ENCODE assay signal across 27 mouse cellular contexts in the genomic region with DNA sequence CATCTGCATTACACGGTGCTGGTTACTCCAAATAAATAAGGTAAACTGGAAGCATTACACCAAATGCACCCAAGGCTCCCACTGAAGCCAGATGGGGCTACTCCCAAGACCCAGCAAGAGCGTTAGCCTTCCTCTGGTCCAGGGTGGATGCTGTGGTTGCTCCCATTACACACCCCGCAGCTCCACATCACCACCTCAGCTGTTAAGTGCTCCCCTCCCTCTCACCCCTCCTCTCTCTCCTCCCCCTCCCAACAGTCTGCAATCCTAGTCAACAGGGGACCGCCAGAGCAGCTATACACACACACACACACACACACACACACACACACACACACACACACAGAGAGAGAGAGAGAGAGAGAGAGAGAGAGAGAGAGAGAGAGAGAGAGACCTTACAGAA.
DNase-seq lines count a peak whose midpoint lies in the region; ATAC-seq and TF ChIP-seq lines count a peak whose summit lies in the region.
"Had no signal": no experiment of that assay in that cellular context is flagged by ENCODE, and none has a peak within 500 bp of the region (broad histone marks: within the 10 kb centered on the region; RNA-seq: fewer than 3 reads in every experiment).

No protein-coding gene starts in this region.

- no peak overlapping the region for H3K4me2 ChIP-seq in forebrain, embryonic 12.5 days
- H3K4me2 ChIP-seq in forebrain, embryonic 16.5 days (ENCODE audit: low read length), result no peak overlapping the region
- no peak overlapping the region for H3K4me2 ChIP-seq in midbrain, embryonic 11.5 days
- H3K4me2 ChIP-seq in midbrain, postnatal 0 days (ENCODE audit: low read depth, low read length, poor library complexity, severe bottlenecking), result no peak overlapping the region
- no peak overlapping the region for H3K4me2 ChIP-seq in hindbrain, embryonic 12.5 days (replicated peaks)
- H3K4me2 ChIP-seq: embryonic facial prominence, embryonic 12.5 days; heart, embryonic 13.5 days; kidney, embryonic 15.5 days; limb, embryonic 13.5 days; liver, embryonic 11.5 days; lung, embryonic 15.5 days had no signal

- H3K4me1 ChIP-seq in forebrain, embryonic 12.5 days, result peaks cover 16% of the 10 kb centered on the region
- H3K4me1 ChIP-seq in forebrain, embryonic 16.5 days (replicated peaks; ENCODE audit: control insufficient read depth, insufficient read depth, low read length), result no peaks in the 10 kb centered on the region
- H3K4me1 ChIP-seq in midbrain, embryonic 11.5 days (ENCODE audit: control insufficient read depth, insufficient read depth, low read length), result peaks cover 9% of the 10 kb centered on the region; the same call in 1 of the 2 replicates
- no peaks in the 10 kb centered on the region for H3K4me1 ChIP-seq in midbrain, postnatal 0 days (ENCODE audit: insufficient read depth, low read length)
- H3K4me1 ChIP-seq in hindbrain, embryonic 12.5 days, result peaks cover 18% of the 10 kb centered on the region
- H3K4me1 ChIP-seq: embryonic facial prominence, embryonic 12.5 days; heart, embryonic 13.5 days; kidney, embryonic 15.5 days; lung, embryonic 15.5 days had no signal

- DNase-seq in midbrain, embryonic 11.5 days (ENCODE audit: low spot score, missing footprints), result no peak
- no peak for DNase-seq in midbrain, postnatal 0 days (ENCODE audit: low spot score)
- peak; percentile 43 for DNase-seq in brain, embryonic 14.5 days (ENCODE audit: low read depth)
- DNase-seq in urinary bladder, adult 18-20 months (ENCODE audit: low spot score in 2 of 2), result no peak
- DNase-seq: adrenal gland, postnatal 10 days; cerebellum, adult 11 months; cerebellum, adult 9-10 months; cerebellum, postnatal 36 days; gastrocnemius, postnatal 10 days; heart, postnatal 10 days; kidney, adult 18-20 months; kidney, postnatal 25 days; right cerebral cortex, adult 18-20 months; spleen, adult 18-20 months; thymus, postnatal 14 days had no signal

- no peak overlapping the region for H3K9ac ChIP-seq in forebrain, embryonic 12.5 days
- no peak overlapping the region for H3K9ac ChIP-seq in forebrain, embryonic 16.5 days (replicated peaks; ENCODE audit: low read depth, low read length)
- no peak overlapping the region for H3K9ac ChIP-seq in midbrain, embryonic 11.5 days (ENCODE audit: low read length)
- no peak overlapping the region for H3K9ac ChIP-seq in midbrain, postnatal 0 days (replicated peaks; ENCODE audit: low read length, poor library complexity, severe bottlenecking)
- H3K9ac ChIP-seq in hindbrain, embryonic 12.5 days, result no peak overlapping the region
- H3K9ac ChIP-seq: embryonic facial prominence, embryonic 12.5 days; heart, embryonic 13.5 days; kidney, embryonic 15.5 days; limb, embryonic 13.5 days; lung, embryonic 15.5 days had no signal

- TF ChIP-seq POLR2A in brain, embryonic 14.5 days (IDR thresholded peaks at IDR 0.05; ENCODE audit: borderline replicate concordance, extremely low read depth, insufficient read depth, insufficient read length, poor library complexity, severe bottlenecking), result no peak

- H3K9me3 ChIP-seq in forebrain, embryonic 12.5 days, result no peaks in the 10 kb centered on the region
- no peaks in the 10 kb centered on the region for H3K9me3 ChIP-seq in forebrain, embryonic 16.5 days (ENCODE audit: control insufficient read depth, low read length)
- H3K9me3 ChIP-seq in midbrain, embryonic 11.5 days (ENCODE audit: control insufficient read depth, low read length), result no peaks in the 10 kb centered on the region
- no peaks in the 10 kb centered on the region for H3K9me3 ChIP-seq in midbrain, postnatal 0 days (ENCODE audit: low read length)
- no peaks in the 10 kb centered on the region for H3K9me3 ChIP-seq in hindbrain, embryonic 12.5 days (replicated peaks)
- H3K9me3 ChIP-seq: embryonic facial prominence, embryonic 12.5 days; heart, embryonic 13.5 days; kidney, embryonic 15.5 days; lung, embryonic 15.5 days had no signal

- no peak for TF ChIP-seq CTCF in midbrain, postnatal 0 days (IDR thresholded peaks at IDR 0.05)
- TF ChIP-seq CTCF in brain, embryonic 14.5 days (IDR thresholded peaks at IDR 0.05; ENCODE audit: borderline replicate concordance, extremely low read depth, insufficient read depth, insufficient read length), result no peak

- no peaks in the 10 kb centered on the region for H3K27me3 ChIP-seq in forebrain, embryonic 12.5 days
- H3K27me3 ChIP-seq in forebrain, embryonic 16.5 days (replicated peaks; ENCODE audit: control insufficient read depth, insufficient read depth, low read length), result no peaks in the 10 kb centered on the region
- no peaks in the 10 kb centered on the region for H3K27me3 ChIP-seq in midbrain, embryonic 11.5 days (ENCODE audit: control insufficient read depth, insufficient read depth, low read length)
- H3K27me3 ChIP-seq in midbrain, postnatal 0 days (ENCODE audit: insufficient read depth, low read length), result no peaks in the 10 kb centered on the region
- H3K27me3 ChIP-seq in hindbrain, embryonic 12.5 days, result no peaks in the 10 kb centered on the region
- H3K27me3 ChIP-seq: embryonic facial prominence, embryonic 12.5 days; heart, embryonic 13.5 days; kidney, embryonic 15.5 days; limb, embryonic 13.5 days; lung, embryonic 15.5 days; Patski had no signal

- no peak overlapping the region for H3K4me3 ChIP-seq in forebrain, embryonic 12.5 days (replicated peaks)
- no peak overlapping the region for H3K4me3 ChIP-seq in forebrain, embryonic 16.5 days (replicated peaks; ENCODE audit: low read length)
- H3K4me3 ChIP-seq in midbrain, embryonic 11.5 days (ENCODE audit: low read depth, low read length), result no peak overlapping the region
- H3K4me3 ChIP-seq in midbrain, postnatal 0 days (ENCODE audit: low read depth, low read length), result no peak overlapping the region
- H3K4me3 ChIP-seq in hindbrain, embryonic 12.5 days, result no peak overlapping the region
- H3K4me3 ChIP-seq: embryonic facial prominence, embryonic 12.5 days; heart, embryonic 13.5 days; kidney, embryonic 15.5 days; layer of hippocampus, adult 2 months; left cerebral cortex, adult 2 months; limb, embryonic 13.5 days; lung, embryonic 15.5 days had no signal

- WGBS in forebrain, embryonic 12.5 days, result 34% methylated on average over 4 of the region's 4 CpGs
- WGBS in forebrain, embryonic 16.5 days, result 49% methylated on average over 3 of the region's 4 CpGs
- WGBS in midbrain, embryonic 11.5 days, result 52% methylated on average over 4 of the region's 4 CpGs
- 49% methylated on average over 4 of the region's 4 CpGs for WGBS in midbrain, postnatal 0 days
- WGBS in hindbrain, embryonic 12.5 days, result 50% methylated on average over 4 of the region's 4 CpGs

- H3K27ac ChIP-seq in forebrain, embryonic 12.5 days, result 0 out of 2 replicates have a peak overlapping the region, but pooled peaks have one; percentile 8
- H3K27ac ChIP-seq in forebrain, embryonic 16.5 days (ENCODE audit: low read length), result no peak overlapping the region
- H3K27ac ChIP-seq in midbrain, embryonic 11.5 days (ENCODE audit: low read depth, low read length), result no peak overlapping the region
- no peak overlapping the region for H3K27ac ChIP-seq in midbrain, postnatal 0 days (ENCODE audit: low read depth, low read length)
- H3K27ac ChIP-seq in hindbrain, embryonic 12.5 days, result no peak overlapping the region
- H3K27ac ChIP-seq: embryonic facial prominence, embryonic 12.5 days; heart, embryonic 13.5 days; kidney, embryonic 15.5 days; layer of hippocampus, adult 2 months; left cerebral cortex, adult 2 months; limb, embryonic 13.5 days; lung, embryonic 15.5 days had no signal

- ATAC-seq in forebrain, embryonic 12.5 days (ENCODE audit: low FRiP score), result peak; percentile 55; the same call in 1 of the 2 replicates
- ATAC-seq in forebrain, embryonic 16.5 days, result no peak
- peak; percentile 57 for ATAC-seq in midbrain, embryonic 11.5 days (ENCODE audit: low FRiP score)
- no peak for ATAC-seq in midbrain, postnatal 0 days (ENCODE audit: low FRiP score)
- peak; percentile 49 for ATAC-seq in hindbrain, embryonic 12.5 days (ENCODE audit: low FRiP score)
- ATAC-seq: Patski had no signal

- H3K36me3 ChIP-seq in forebrain, embryonic 12.5 days (replicated peaks), result no peaks in the 10 kb centered on the region
- H3K36me3 ChIP-seq in forebrain, embryonic 16.5 days (ENCODE audit: control insufficient read depth, insufficient read depth), result no peaks in the 10 kb centered on the region
- no peaks in the 10 kb centered on the region for H3K36me3 ChIP-seq in midbrain, embryonic 11.5 days (ENCODE audit: control insufficient read depth, insufficient read depth, low read length)
- no peaks in the 10 kb centered on the region for H3K36me3 ChIP-seq in midbrain, postnatal 0 days (ENCODE audit: insufficient read depth, low read length)
- H3K36me3 ChIP-seq in hindbrain, embryonic 12.5 days, result no peaks in the 10 kb centered on the region
- H3K36me3 ChIP-seq: embryonic facial prominence, embryonic 12.5 days; heart, embryonic 13.5 days; kidney, embryonic 15.5 days; limb, embryonic 13.5 days; lung, embryonic 15.5 days had no signal

Comparison
In these comparisons a context has a peak if more than half of its experiments do, and no peak if none do; other contexts are left out.
1. ATAC-seq: peak in forebrain, embryonic 12.5 days (single experiment), midbrain, embryonic 11.5 days (single experiment) and hindbrain, embryonic 12.5 days (single experiment); none in forebrain, embryonic 16.5 days (single experiment) and midbrain, postnatal 0 days (single experiment).